Mouse (Mus musculus) forebrain, embryonic 10.5 days (tissue): ENCODE measurements around the gene Zfp612. TPM values are rescaled to one million over a fixed set of nuclear protein-coding genes. Genes with fewer than 3 reads are reported as not detected.

Experiments used
- DNase-seq: peaks from one replicate; pipeline ENCODE4 v3.0.0-alpha.2; 2017; ENCODE audit warnings: low spot score; ENCODE audit errors: extremely low spot score
- H3K27ac ChIP-seq: fragments of 300-500 bp; sonication (generic); 2 replicates; pipeline ENCODE4 v1.5.1; 2016; ENCODE audit warnings: mild to moderate bottlenecking
- H3K27me3 ChIP-seq: fragments of 300-500 bp; sonication (generic); 2 replicates; pipeline ENCODE4 v1.6.1; 2016; ENCODE audit warnings: mild to moderate bottlenecking; ENCODE audit not compliant: poor library complexity, severe bottlenecking
- H3K36me3 ChIP-seq: fragments of 300-500 bp; sonication (generic); replicated peaks from 2 replicates; pipeline ENCODE4 v1.6.1; 2016; ENCODE audit warnings: mild to moderate bottlenecking, moderate library complexity
- H3K4me1 ChIP-seq: fragments of 300-500 bp; sonication (generic); 2 replicates; pipeline ENCODE4 v1.6.1; 2016
- H3K4me3 ChIP-seq: fragments of 300-500 bp; sonication (generic); 2 replicates; pipeline ENCODE4 v1.5.1; 2016; ENCODE audit warnings: mild to moderate bottlenecking, moderate library complexity
- H3K9me3 ChIP-seq: fragments of 300-500 bp; sonication (generic); 2 replicates; pipeline ENCODE4 v1.6.1; 2016; ENCODE audit warnings: mild to moderate bottlenecking, moderate library complexity
- WGBS: fragments of 180-500 bp; shearing (Covaris S2); methylation state at CpG from one replicate; pipeline ENCODE4 v1.1.7; 2016; 5-methylcytosine and 5-hydroxymethylcytosine counted together
- polyA plus RNA-seq: library from polyadenylated mRNA; unstranded; fragments of >200 nt; fragmentation: Nextera tagmentation; extraction: Ambion mirVana; gene quantifications from 2 replicates; pipeline ENCODE4 v1.2.1, GENCODE M21; 2016

The Zfp612 gene
- polyA plus RNA-seq, 1 experiment from 2014 or later, result 9.8 TPM

DNA sequence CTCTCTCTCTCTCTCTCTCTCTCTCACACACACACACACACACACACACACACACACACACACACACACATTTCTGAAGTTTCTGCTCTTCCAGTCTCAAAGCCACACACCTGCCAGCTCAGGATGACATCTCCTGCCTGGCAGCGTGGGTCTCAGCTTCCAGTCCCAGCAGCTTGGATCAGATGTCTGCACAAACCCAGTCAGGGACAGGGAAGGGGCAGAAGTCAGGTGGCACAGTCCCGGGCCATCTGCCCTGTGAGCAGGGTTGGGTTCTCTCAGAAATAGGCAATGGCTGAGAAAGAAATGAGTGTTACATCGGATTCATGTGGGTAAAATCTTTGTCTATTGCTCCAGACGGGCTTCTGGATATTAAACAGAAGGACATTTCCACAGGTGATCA is 61.2 kb downstream of the Zfp612 start:
- Histone ChIP-seq H3K9me3 (no peaks in the 10 kb centered on the region), H3K27me3 (no peaks in the 10 kb centered on the region), H3K4me1 (no peaks in the 10 kb centered on the region), H3K36me3 (no peaks in the 10 kb centered on the region), H3K27ac (no peak overlapping the region), H3K4me3 (no peak overlapping the region)
- DNase-seq, result no peak
- 80% methylated on average over 4 of the region's 4 CpGs for WGBS

Other genes with a start within 250 kb of the Zfp612 start
- gene Phlpp2, start 211.2 kb upstream of the Zfp612 start, polyA plus RNA-seq, result 2.2 and 2.9 TPM in 2 replicates
- gene Marveld3, start 117.5 kb upstream of the Zfp612 start, polyA plus RNA-seq, result 0.90 and 0.99 TPM in 2 replicates
- not detected in 2 replicates for gene Tat, start 89.3 kb upstream of the Zfp612 start, polyA plus RNA-seq
- not detected in 2 replicates for gene Chst4, start 40.0 kb upstream of the Zfp612 start, polyA plus RNA-seq
- gene Gm21964, start 21.5 kb downstream of the Zfp612 start, polyA plus RNA-seq, result not detected in 2 replicates
- not detected in 2 replicates for gene Gm17720, start 23.0 kb downstream of the Zfp612 start, polyA plus RNA-seq
- 8.7 and 12.7 TPM in 2 replicates for gene Calb2, start 88.5 kb downstream of the Zfp612 start, polyA plus RNA-seq
- gene Cmtr2, start 135.9 kb downstream of the Zfp612 start, polyA plus RNA-seq, result 11.2 and 11.9 TPM in 2 replicates
- gene Hydin, start 187.2 kb downstream of the Zfp612 start, polyA plus RNA-seq, result 0.09 and 0.11 TPM in 2 replicates